Mouse (Mus musculus): Measurements from ENCODE around the gene Asprv1. TPM values are rescaled to one million over a fixed set of nuclear protein-coding genes. Genes with fewer than 3 reads are reported as not detected.
A peak's percentile ranks its signal among the peaks of the same experiment; 100 is the strongest.

The Asprv1 gene
- polyA plus RNA-seq, 1 experiment from 2014 or later: 4.6 TPM

- ATAC-seq: no peak
- no peak overlapping the region for H3K4me2 ChIP-seq (replicated peaks; ENCODE audit: low read depth, low read length)
- H3K9me3 ChIP-seq (ENCODE audit: low read length): no peaks in the 10 kb centered on the region
- 81% methylated on average over 6 of the region's 6 CpGs for WGBS
- H3K27ac ChIP-seq (ENCODE audit: low read length): 0 out of 2 replicates have a peak overlapping the region, but pooled peaks have one; percentile 14
- H3K9ac ChIP-seq (replicated peaks; ENCODE audit: low read depth): no peak overlapping the region
- no peaks in the 10 kb centered on the region for H3K27me3 ChIP-seq (replicated peaks; ENCODE audit: insufficient read depth, low read length)
- no peaks in the 10 kb centered on the region for H3K4me1 ChIP-seq (ENCODE audit: insufficient read depth, low read depth, low read length)
- H3K4me3 ChIP-seq (ENCODE audit: low read depth, low read length): no peak overlapping the region
- no peak for DNase-seq (ENCODE audit: low spot score)
- no peaks in the 10 kb centered on the region for H3K36me3 ChIP-seq (ENCODE audit: insufficient read depth, low read length)
- TF ChIP-seq CTCF (IDR thresholded peaks at IDR 0.05) (no peak), EP300 (IDR thresholded peaks at IDR 0.05) (no peak)
Observed at GRCm38 (mm10) chr6:86607471-86607870, 20.5 kb upstream of the Asprv1 start.

GRCm38 (mm10) chr6:86609235-86609634, 18.7 kb upstream of the Asprv1 start:
- Histone ChIP-seq H3K4me3 (ENCODE audit: low read depth, low read length) (no peak overlapping the region), H3K36me3 (ENCODE audit: insufficient read depth, low read length) (no peaks in the 10 kb centered on the region), H3K9ac (replicated peaks; ENCODE audit: low read depth) (no peak overlapping the region), H3K27ac (ENCODE audit: low read length) (no peak overlapping the region), H3K4me1 (ENCODE audit: insufficient read depth, low read depth, low read length) (no peaks in the 10 kb centered on the region), H3K27me3 (replicated peaks; ENCODE audit: insufficient read depth, low read length) (no peaks in the 10 kb centered on the region), H3K9me3 (ENCODE audit: low read length) (no peaks in the 10 kb centered on the region), H3K4me2 (replicated peaks; ENCODE audit: low read depth, low read length) (no peak overlapping the region)
- TF ChIP-seq EP300 (IDR thresholded peaks at IDR 0.05): no peak
- no peak for TF ChIP-seq CTCF (IDR thresholded peaks at IDR 0.05)
- DNase-seq (ENCODE audit: low spot score) (peak; percentile 50), ATAC-seq (no peak; the same call in 1 of the 2 replicates)
- WGBS: 86% methylated on average over 6 of the region's 6 CpGs

GRCm38 (mm10) chr6:86610714-86611113, 17.2 kb upstream of the Asprv1 start:
- Histone ChIP-seq H3K9ac (replicated peaks; ENCODE audit: low read depth) (no peak overlapping the region), H3K36me3 (ENCODE audit: insufficient read depth, low read length) (no peaks in the 10 kb centered on the region), H3K27me3 (replicated peaks; ENCODE audit: insufficient read depth, low read length) (no peaks in the 10 kb centered on the region), H3K9me3 (ENCODE audit: low read length) (no peaks in the 10 kb centered on the region), H3K4me1 (ENCODE audit: insufficient read depth, low read depth, low read length) (no peaks in the 10 kb centered on the region), H3K4me3 (ENCODE audit: low read depth, low read length) (no peak overlapping the region), H3K27ac (ENCODE audit: low read length) (peak overlapping the region; percentile 52), H3K4me2 (replicated peaks; ENCODE audit: low read depth, low read length) (no peak overlapping the region)
- DNase-seq (ENCODE audit: low spot score) (peak; percentile 92), ATAC-seq (peak; percentile 95)
- no peak for TF ChIP-seq CTCF (IDR thresholded peaks at IDR 0.05)
- TF ChIP-seq EP300 (IDR thresholded peaks at IDR 0.05): peak; percentile 81
- 16% methylated on average over 5 of the region's 5 CpGs for WGBS

- Histone ChIP-seq H3K27me3 (replicated peaks; ENCODE audit: insufficient read depth, low read length) (no peaks in the 10 kb centered on the region), H3K4me2 (replicated peaks; ENCODE audit: low read depth, low read length) (no peak overlapping the region), H3K4me1 (ENCODE audit: insufficient read depth, low read depth, low read length) (no peaks in the 10 kb centered on the region), H3K36me3 (ENCODE audit: insufficient read depth, low read length) (no peaks in the 10 kb centered on the region), H3K27ac (ENCODE audit: low read length) (no peak overlapping the region), H3K9me3 (ENCODE audit: low read length) (no peaks in the 10 kb centered on the region), H3K9ac (replicated peaks; ENCODE audit: low read depth) (no peak overlapping the region), H3K4me3 (ENCODE audit: low read depth, low read length) (no peak overlapping the region)
- ATAC-seq (peak; percentile 35), DNase-seq (ENCODE audit: low spot score) (peak; percentile 58)
- TF ChIP-seq CTCF (IDR thresholded peaks at IDR 0.05) (no peak), EP300 (IDR thresholded peaks at IDR 0.05) (no peak)
- 42% methylated on average over 4 of the region's 4 CpGs for WGBS
Observed at GRCm38 (mm10) chr6:86615301-86615700, 12.7 kb upstream of the Asprv1 start.

- H3K4me2 ChIP-seq (replicated peaks; ENCODE audit: low read depth, low read length): no peak overlapping the region
- no peak for TF ChIP-seq CTCF (IDR thresholded peaks at IDR 0.05)
- TF ChIP-seq EP300 (IDR thresholded peaks at IDR 0.05): no peak
- no peak overlapping the region for H3K4me3 ChIP-seq (ENCODE audit: low read depth, low read length)
- DNase-seq (ENCODE audit: low spot score) (no peak), ATAC-seq (no peak)
- H3K36me3 ChIP-seq (ENCODE audit: insufficient read depth, low read length): no peaks in the 10 kb centered on the region
- H3K9ac ChIP-seq (replicated peaks; ENCODE audit: low read depth): no peak overlapping the region
- no peaks in the 10 kb centered on the region for H3K9me3 ChIP-seq (ENCODE audit: low read length)
- no peaks in the 10 kb centered on the region for H3K27me3 ChIP-seq (replicated peaks; ENCODE audit: insufficient read depth, low read length)
- WGBS: 82% methylated on average over 4 of the region's 4 CpGs
- H3K27ac ChIP-seq (ENCODE audit: low read length): no peak overlapping the region
- no peaks in the 10 kb centered on the region for H3K4me1 ChIP-seq (ENCODE audit: insufficient read depth, low read depth, low read length)
Observed at GRCm38 (mm10) chr6:86623201-86623600, 4.8 kb upstream of the Asprv1 start.

- DNase-seq (ENCODE audit: low spot score) (peak; percentile 18), ATAC-seq (no peak)
- H3K27ac ChIP-seq (ENCODE audit: low read length): no peak overlapping the region
- no peaks in the 10 kb centered on the region for H3K36me3 ChIP-seq (ENCODE audit: insufficient read depth, low read length)
- 50% methylated on average over 18 of the region's 18 CpGs for WGBS
- H3K9me3 ChIP-seq (ENCODE audit: low read length): no peaks in the 10 kb centered on the region
- H3K9ac ChIP-seq (replicated peaks; ENCODE audit: low read depth): no peak overlapping the region
- TF ChIP-seq CTCF (IDR thresholded peaks at IDR 0.05) (no peak), EP300 (IDR thresholded peaks at IDR 0.05) (no peak)
- H3K27me3 ChIP-seq (replicated peaks; ENCODE audit: insufficient read depth, low read length): no peaks in the 10 kb centered on the region
- H3K4me1 ChIP-seq (ENCODE audit: insufficient read depth, low read depth, low read length): no peaks in the 10 kb centered on the region
- no peak overlapping the region for H3K4me2 ChIP-seq (replicated peaks; ENCODE audit: low read depth, low read length)
- H3K4me3 ChIP-seq (ENCODE audit: low read depth, low read length): no peak overlapping the region
Observed at GRCm38 (mm10) chr6:86624074-86625030, 3.6 kb upstream of the Asprv1 start.

Measured in lung, postnatal 0 days (tissue).